Mouse (Mus musculus) splenic B cell, adult 2 months (primary cell): ENCODE data around the gene Sec63.

ENCODE experiments used
- DNase-seq: peaks from one replicate; pipeline ENCODE4 v3.0.0-alpha.2; 2011; ENCODE audit warnings: low read depth, low spot score
- H3K27me3 ChIP-seq: 2 replicates; pipeline ENCODE4 v1.6.1; 2012; ENCODE audit warnings: mild to moderate bottlenecking, low read length, moderate library complexity, mixed read lengths; ENCODE audit not compliant: control insufficient read depth, poor library complexity, insufficient read depth, severe bottlenecking
- H3K36me3 ChIP-seq: 2 replicates; pipeline ENCODE4 v1.6.1; 2012; ENCODE audit warnings: mild to moderate bottlenecking, low read length, moderate library complexity, mixed read lengths; ENCODE audit not compliant: control insufficient read depth, poor library complexity, insufficient read depth, severe bottlenecking

Gene Sec63

DNA sequence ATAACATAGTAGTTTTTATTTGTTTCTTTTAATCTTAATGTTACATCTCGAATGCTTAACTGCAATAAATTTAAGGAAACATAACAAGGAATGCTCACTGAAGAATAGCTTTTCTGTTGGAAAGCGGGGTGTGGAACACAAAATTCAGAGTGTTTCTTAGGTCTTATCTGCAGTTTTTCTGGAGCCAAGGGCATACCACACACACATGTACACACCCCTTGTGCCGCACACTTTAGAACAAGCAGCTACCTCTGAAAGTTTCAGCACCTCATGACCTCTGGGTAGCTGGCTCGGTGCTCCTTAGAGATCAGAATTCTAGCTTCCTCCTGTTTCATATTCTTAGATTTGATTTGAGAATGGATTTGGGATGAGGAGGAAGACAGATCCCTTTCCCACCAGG, 101.5 kb downstream of the Sec63 start:
- DNase-seq = peak; percentile 17
- Histone ChIP-seq H3K36me3 (no peaks in the 10 kb centered on the region), H3K27me3 (no peaks in the 10 kb centered on the region)

DNA sequence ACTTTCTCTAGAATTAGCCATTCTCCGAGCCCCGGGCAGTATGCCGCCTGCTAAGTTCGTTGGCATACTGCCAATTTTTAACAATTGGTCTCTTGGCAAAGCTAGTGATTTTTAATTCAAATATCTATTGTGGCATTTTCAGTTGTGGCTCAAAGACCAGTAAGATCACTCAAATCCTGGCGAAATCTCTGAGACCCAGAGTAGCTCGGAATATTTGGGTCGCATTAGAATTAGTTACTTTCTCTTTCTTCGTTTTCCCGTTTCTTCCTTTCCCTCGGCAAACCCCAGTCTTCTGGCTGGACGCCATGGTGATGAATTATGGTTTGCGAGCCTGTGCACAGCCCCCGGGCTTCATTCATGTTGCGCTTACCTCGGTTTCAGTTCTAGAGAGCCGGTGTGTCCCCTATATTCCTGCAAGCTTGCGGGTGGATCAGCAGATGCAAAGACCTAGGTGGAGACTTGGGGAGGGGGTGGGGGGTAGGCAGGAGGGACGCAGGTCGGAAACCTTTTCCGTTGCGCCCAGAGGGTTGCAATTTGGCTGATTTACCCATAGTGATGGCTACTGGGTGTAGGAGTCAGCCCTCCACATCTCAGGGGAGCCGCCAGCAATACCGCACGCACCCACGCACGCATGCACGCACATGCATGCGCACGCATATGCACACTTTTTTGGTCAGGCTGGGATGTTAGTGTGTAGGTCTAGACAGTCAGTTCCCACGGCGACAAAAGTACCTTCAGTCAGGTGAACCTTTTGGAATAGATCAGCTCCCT, 102.5 kb downstream of the Sec63 start:
- H3K36me3 ChIP-seq = no peaks in the 10 kb centered on the region
- H3K27me3 ChIP-seq = no peaks in the 10 kb centered on the region
- DNase-seq = peak; percentile 56

DNA sequence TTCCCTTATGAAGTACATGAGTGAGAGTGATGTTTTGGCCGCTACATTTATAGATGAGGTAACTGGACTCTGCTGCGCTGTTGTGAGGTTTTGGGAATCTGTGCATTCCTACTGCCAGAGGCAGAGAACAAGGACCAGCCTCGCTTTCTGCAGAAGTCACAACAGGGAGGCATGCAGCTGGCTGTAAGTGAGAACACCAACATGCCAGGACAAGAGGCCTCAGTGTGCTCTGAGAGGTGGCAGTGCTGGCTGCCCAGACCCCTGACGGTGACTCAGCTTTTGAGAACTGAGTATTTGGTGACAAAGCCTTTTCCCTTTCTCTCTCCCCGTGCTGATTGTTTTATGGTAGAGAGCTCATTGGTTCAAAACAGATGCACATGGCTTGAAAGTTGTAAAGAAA, 103.4 kb downstream of the Sec63 start:
- H3K27me3 ChIP-seq = no peaks in the 10 kb centered on the region
- DNase-seq = no peak
- no peaks in the 10 kb centered on the region for H3K36me3 ChIP-seq

DNA sequence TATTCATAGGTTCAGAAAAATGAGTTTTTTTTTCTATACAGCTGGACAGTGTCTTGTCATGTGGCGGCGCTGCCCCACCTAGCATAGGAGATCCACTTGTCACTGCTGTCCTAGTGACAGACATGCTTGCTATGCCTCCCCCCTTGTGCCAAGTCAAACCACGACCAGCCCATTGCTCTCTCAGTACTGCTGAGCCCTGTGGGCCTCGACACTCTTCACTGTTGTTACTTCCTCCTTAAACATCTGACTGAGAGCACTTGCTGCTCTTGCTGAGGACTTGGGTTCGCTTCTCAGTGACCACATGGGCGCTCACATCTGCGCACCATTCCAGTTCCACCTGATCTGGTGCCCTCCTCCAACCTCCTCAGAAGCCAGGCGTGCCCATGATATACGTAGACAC, 107.1 kb downstream of the Sec63 start:
- Histone ChIP-seq H3K36me3 (no peaks in the 10 kb centered on the region; the same call in 1 of the 2 replicates), H3K27me3 (no peaks in the 10 kb centered on the region)
- DNase-seq = peak; percentile 40

DNA sequence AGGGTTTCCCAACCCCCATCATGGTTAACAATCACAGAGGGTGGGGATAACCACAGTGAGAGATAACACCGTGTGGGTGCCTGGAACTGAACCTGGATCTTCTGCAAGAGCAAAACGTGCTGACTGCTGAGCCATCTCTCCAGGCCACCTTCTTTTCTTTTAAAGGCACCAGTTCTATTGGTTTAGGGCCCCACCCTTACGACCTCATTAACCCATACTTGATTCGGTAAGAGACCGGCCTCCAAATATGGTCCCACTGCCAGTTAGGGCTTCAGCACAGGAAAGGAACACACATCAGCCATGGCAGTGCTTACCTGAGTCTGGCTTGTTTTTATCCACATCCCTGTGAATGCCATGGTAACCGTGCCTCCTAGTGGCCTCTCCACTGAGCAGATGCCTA, 108.2 kb downstream of the Sec63 start:
- H3K36me3 ChIP-seq = no peaks in the 10 kb centered on the region; the same call in 1 of the 2 replicates
- H3K27me3 ChIP-seq = no peaks in the 10 kb centered on the region
- no peak for DNase-seq

DNA sequence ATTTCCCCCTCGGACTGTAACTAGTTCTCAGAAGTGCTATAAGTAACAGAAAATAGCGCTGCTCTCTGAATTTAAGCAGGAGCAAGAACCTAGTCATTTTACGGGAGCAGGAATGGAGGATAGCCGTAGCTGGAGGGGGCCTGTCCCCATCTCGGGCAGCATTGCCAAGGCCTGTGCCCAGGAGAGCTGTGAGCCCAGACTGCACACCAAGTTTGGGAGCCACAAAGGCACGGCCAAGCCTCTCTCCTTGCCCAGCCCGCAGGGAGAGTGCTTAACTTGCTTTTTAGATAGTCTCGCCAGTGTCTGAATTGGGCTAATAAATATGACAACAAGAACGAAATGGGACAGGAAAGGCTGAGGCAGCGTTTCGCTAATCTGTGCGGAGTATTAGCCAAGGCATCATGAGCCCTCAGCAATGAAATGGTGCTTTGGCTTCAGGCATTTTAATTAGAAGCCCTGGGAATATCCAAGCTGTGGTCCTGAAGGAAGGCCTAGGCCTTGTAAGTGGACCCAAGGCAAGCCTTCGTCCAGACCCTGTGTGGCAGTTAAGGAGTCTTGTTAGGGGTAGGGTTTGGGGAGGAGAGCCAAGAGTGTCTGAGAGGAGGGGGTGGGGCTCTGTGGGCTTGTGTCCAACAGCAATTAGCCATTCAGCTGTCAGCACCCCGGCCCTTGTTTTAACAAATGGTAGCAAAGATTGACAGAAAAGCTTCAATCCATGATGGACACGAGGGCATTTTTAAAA, 111.1 kb downstream of the Sec63 start:
- DNase-seq = no peak
- no peaks in the 10 kb centered on the region for H3K27me3 ChIP-seq
- H3K36me3 ChIP-seq = no peaks in the 10 kb centered on the region; the same call in 1 of the 2 replicates

DNA sequence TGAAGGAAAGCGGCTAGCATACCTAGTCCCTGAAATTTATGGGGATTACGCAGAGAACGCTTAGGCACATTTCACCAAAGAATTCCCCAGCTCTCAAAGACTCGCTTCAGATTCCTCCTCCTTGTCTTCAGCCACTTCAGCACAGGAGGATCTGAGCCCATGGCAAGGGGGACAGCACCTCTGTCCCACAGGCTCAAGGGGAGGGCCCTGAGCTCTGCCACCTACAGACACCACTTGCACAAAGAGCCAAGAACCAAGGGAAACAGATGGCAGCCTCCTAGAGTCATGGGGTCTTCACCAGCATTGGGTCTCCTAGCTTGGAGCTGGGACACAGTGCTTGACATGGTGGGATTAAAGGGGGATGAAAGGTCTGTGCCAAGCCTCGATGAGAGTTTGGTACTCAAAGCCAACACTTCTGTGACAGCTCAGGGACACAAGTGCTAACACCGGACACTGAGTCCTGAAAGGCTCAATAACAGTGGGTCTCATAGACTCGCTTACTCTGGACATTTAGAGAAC, 111.8 kb downstream of the Sec63 start:
- DNase-seq = no peak
- no peaks in the 10 kb centered on the region; the same call in 1 of the 2 replicates for H3K36me3 ChIP-seq
- no peaks in the 10 kb centered on the region for H3K27me3 ChIP-seq

DNA sequence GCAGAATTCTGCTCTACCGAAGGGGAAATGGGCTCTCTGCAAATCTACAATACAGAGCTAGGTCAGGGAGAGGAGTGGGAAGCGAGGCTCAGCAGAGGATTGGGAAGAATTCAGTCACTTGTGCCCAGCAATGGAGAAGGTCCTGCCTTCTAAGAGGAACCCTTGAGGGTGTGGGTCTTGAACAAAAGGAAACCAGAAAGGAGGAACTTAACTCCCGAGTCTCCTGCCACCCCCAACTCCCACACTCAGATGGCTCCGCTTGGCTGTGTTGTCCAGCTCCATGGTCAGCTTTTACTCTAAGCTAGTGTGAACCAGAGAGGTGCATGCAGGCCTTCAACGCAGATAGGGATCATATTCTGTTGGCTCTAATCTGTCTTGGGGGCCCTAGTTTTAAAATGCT, 114.9 kb downstream of the Sec63 start:
- Histone ChIP-seq H3K36me3 (no peaks in the 10 kb centered on the region), H3K27me3 (no peaks in the 10 kb centered on the region)
- DNase-seq = no peak

DNA sequence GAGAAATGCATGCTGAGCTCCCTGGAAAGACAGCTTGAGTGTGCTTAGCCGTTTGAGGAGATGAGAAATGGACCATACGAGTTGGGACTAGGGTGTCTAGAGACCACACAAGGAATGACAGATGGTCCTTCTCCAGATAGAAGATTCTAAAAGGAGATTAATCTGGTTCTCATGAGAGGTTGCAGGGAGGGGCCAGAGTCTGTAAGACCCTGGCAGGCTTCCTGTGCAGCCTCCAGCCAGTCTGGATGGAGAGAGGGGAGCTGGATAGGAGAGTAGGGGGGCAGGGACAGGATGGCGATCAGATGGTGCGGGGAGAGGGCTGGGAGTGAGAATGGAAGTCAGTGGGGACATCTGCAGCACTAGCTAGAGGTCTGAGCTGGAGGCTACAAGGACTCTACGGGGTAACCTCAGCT, 118.0 kb downstream of the Sec63 start:
- H3K27me3 ChIP-seq = no peaks in the 10 kb centered on the region
- DNase-seq = no peak
- no peaks in the 10 kb centered on the region for H3K36me3 ChIP-seq

DNA sequence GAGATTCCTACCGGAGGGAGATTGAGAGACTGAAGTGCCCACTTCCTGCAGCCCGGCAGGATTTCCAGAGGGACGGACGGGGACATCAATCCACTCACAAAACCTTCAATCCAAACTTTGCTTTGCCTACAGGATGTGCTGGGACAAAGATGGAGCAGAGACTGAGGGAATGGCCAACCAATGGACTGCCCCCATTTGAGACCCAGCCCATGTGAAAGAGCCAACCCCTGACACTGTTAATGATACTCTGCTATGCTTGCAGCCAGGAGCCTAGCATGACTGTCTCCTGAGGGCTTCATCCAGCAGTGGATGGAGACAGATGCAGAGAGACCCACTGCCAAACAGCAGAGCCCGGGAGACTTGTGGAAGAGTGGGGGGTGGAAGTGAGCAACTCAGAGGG, 118.4 kb downstream of the Sec63 start:
- Histone ChIP-seq H3K27me3 (no peaks in the 10 kb centered on the region), H3K36me3 (no peaks in the 10 kb centered on the region)
- no peak for DNase-seq
